Comparison of ENCODE assay signal across 13 mouse cellular contexts in genomic region chr9:65839841-65840240, GRCm38 (mm10).
"Had no signal": no experiment of that assay in that cellular context is flagged by ENCODE, and none has a peak within 500 bp of the region (broad histone marks: within the 10 kb centered on the region; RNA-seq: fewer than 3 reads in every experiment).

No protein-coding gene starts in this region.

- DNase-seq: gastrocnemius, adult 2 months; gastrocnemius, postnatal 10 days; gastrocnemius, postnatal 25 days; heart, adult 18-20 months; heart, postnatal 10 days; heart, postnatal 4 days; kidney, adult 18-20 months; kidney, adult 8-10 months; kidney, postnatal 10 days; kidney, postnatal 25 days; kidney, postnatal 4 days; liver; liver, embryonic 13.5 days had no signal
